Mouse (Mus musculus) neural tube, embryonic 12.5 days (tissue): ENCODE measurements around the gene Slc8a1. TPM values are rescaled to one million over a fixed set of nuclear protein-coding genes. Genes with fewer than 3 reads are reported as not detected.

Experiments
- ATAC-seq: fragments of 200-750 bp; cut with Nextera tagmentation; 2 replicates; pipeline ENCODE4 v1.8.0; 2017; ENCODE audit warnings: low read depth, mild to moderate bottlenecking, moderate TSS enrichment, moderate library complexity; ENCODE audit not compliant: low FRiP score
- H3K27ac ChIP-seq: fragments of 300-500 bp; sonication (generic); 2 replicates; pipeline ENCODE4 v1.5.1; 2016
- H3K27me3 ChIP-seq: fragments of 300-500 bp; sonication (generic); replicated peaks from 2 replicates; pipeline ENCODE4 v1.6.1; 2016; ENCODE audit warnings: mild to moderate bottlenecking
- H3K36me3 ChIP-seq: fragments of 300-500 bp; sonication (generic); 2 replicates; pipeline ENCODE4 v1.6.1; 2016; ENCODE audit warnings: mild to moderate bottlenecking
- H3K4me1 ChIP-seq: fragments of 300-500 bp; sonication (generic); 2 replicates; pipeline ENCODE4 v1.6.1; 2016
- H3K4me2 ChIP-seq: fragments of 300-500 bp; sonication (generic); replicated peaks from 2 replicates; pipeline ENCODE4 v1.6.1; 2016; ENCODE audit warnings: mild to moderate bottlenecking
- H3K4me3 ChIP-seq: fragments of 300-500 bp; sonication (generic); 2 replicates; pipeline ENCODE4 v1.5.1; 2016
- H3K9ac ChIP-seq: fragments of 300-500 bp; sonication (generic); 2 replicates; pipeline ENCODE4 v1.6.1; 2016; ENCODE audit warnings: mild to moderate bottlenecking
- H3K9me3 ChIP-seq: fragments of 300-500 bp; sonication (generic); 2 replicates; pipeline ENCODE4 v1.6.1; 2016; ENCODE audit warnings: mild to moderate bottlenecking
- WGBS: fragments of 180-500 bp; shearing (Covaris S2); methylation state at CpG from one replicate; pipeline ENCODE4 v1.1.7; 2016; 5-methylcytosine and 5-hydroxymethylcytosine counted together
- polyA plus RNA-seq: library from polyadenylated mRNA; unstranded; fragments of >200 nt; fragmentation: Nextera tagmentation; extraction: Ambion mirVana; gene quantifications from 2 replicates; pipeline ENCODE4 v1.2.1, GENCODE M21; 2016

Gene Slc8a1
- polyA plus RNA-seq, 1 experiment from 2014 or later: 8.6 TPM

- Histone ChIP-seq H3K4me1 (peaks cover 9% of the 10 kb centered on the region), H3K4me3 (no peak overlapping the region), H3K36me3 (no peaks in the 10 kb centered on the region), H3K9ac (no peak overlapping the region), H3K4me2 (no peak overlapping the region), H3K9me3 (no peaks in the 10 kb centered on the region), H3K27ac (no peak overlapping the region), H3K27me3 (no peaks in the 10 kb centered on the region)
- 79% methylated on average over 7 of the region's 7 CpGs for WGBS
- ATAC-seq: no peak
Observed at GRCm38 (mm10) chr17:81427245-81427644, 310.9 kb downstream of the Slc8a1 start.

DNA sequence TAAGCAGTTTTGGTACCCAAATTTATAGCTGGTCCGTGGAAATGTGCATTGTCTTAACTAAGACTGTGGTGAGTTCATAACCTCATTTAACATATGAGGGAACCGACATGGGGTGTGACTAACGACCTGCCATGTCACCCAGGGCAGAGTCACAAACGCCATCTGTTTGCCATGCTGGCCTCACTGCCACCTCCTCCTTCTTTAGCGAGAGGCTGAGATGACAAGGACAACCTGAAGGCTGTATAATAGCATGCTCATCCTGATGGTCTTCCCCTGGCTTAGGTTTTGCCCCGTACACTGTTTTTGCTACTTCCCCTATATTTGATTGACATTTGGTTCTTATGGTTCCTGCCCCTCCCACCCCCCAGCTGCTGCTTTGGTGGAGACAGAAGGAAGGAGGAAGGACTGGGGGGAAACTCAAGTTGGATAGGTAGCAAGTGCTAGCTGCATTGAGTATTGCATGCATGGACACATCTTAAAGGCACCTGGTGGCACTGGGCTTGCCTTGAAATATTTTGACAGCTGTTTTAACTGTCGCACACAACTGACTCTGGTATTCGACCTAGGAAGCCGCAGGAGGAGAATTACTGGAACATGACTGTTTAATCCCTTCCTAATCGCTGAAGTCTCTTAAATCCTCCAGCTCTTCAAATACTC, 313.8 kb downstream of the Slc8a1 start:
- Histone ChIP-seq H3K27ac (no peak overlapping the region), H3K9me3 (no peaks in the 10 kb centered on the region), H3K27me3 (no peaks in the 10 kb centered on the region), H3K36me3 (no peaks in the 10 kb centered on the region), H3K4me2 (no peak overlapping the region), H3K9ac (no peak overlapping the region), H3K4me3 (no peak overlapping the region), H3K4me1 (peaks cover 13% of the 10 kb centered on the region)
- WGBS: 45% methylated on average over 10 of the region's 10 CpGs
- no peak for ATAC-seq

DNA sequence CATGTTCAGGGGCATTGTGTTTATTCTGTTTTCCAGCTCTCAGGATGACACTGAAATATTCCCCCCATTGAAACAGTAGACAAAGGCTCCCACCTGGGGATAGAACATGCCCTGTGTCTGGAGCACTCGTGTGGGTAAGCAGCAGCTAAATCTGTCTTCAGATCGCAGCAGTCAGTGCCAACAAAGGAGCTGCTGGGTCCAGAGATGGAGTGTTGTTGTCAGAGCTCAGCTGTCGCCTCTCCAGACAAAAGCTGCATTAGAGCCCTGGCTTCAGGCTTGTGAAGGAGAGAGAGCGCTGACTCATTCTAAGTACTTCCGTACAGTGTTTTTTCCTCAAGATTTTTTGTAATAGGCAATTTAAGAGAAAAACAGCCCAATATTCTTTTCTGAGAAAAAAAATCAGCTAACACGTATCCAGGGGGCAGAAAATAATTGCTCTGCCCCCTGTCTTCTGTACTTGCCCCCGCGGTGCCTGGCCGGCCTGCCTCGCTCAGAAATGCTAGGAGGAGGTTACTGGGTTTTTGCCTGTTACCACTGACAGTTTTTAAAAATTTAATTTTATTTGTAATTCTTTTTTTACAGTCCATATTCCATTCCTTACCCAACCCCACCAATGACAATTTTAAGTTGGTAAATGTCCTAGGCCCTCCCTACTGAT, 318.2 kb downstream of the Slc8a1 start:
- 52% methylated on average over 10 of the region's 10 CpGs for WGBS
- Histone ChIP-seq H3K4me2 (no peak overlapping the region), H3K27ac (no peak overlapping the region), H3K36me3 (no peaks in the 10 kb centered on the region), H3K4me1 (peaks cover 13% of the 10 kb centered on the region), H3K4me3 (no peak overlapping the region), H3K9ac (no peak overlapping the region), H3K27me3 (no peaks in the 10 kb centered on the region), H3K9me3 (no peaks in the 10 kb centered on the region)
- peak; percentile 90 for ATAC-seq

- Histone ChIP-seq H3K4me1 (no peaks in the 10 kb centered on the region), H3K27me3 (no peaks in the 10 kb centered on the region), H3K4me3 (no peak overlapping the region), H3K27ac (no peak overlapping the region), H3K9ac (no peak overlapping the region), H3K4me2 (no peak overlapping the region), H3K9me3 (no peaks in the 10 kb centered on the region), H3K36me3 (no peaks in the 10 kb centered on the region)
- ATAC-seq: no peak
- WGBS: 89% methylated on average over 6 of the region's 6 CpGs
Observed at GRCm38 (mm10) chr17:81416361-81417114, 321.6 kb downstream of the Slc8a1 start.

- 92% methylated on average over 4 of the region's 4 CpGs for WGBS
- Histone ChIP-seq H3K9ac (no peak overlapping the region), H3K4me3 (no peak overlapping the region), H3K27ac (no peak overlapping the region), H3K4me1 (no peaks in the 10 kb centered on the region), H3K4me2 (no peak overlapping the region), H3K36me3 (peaks cover 5% of the 10 kb centered on the region), H3K9me3 (no peaks in the 10 kb centered on the region), H3K27me3 (no peaks in the 10 kb centered on the region)
- no peak for ATAC-seq
Observed at GRCm38 (mm10) chr17:81412736-81413135, 325.4 kb downstream of the Slc8a1 start.

DNA sequence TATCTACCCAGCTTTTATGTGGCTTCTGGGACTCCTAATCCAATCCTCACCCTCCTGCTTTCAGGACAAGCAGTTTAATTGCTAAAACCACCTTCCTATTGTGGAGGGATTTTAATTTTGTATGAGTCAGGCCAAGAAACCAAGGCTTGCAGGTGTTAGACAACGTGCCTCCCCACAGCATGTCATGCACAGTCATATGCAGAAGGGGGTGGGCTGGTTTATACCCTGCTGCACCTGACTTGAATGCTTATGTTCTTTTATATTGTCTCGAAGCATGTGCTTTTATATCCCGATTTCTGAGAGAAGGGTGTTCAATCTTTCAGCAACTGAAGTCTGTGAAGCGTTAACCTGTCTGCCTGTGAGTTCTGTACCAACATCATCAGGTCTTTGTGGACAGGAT, 334.0 kb downstream of the Slc8a1 start:
- ATAC-seq: no peak
- peaks cover 5% of the 10 kb centered on the region for H3K36me3 ChIP-seq
- no peaks in the 10 kb centered on the region for H3K9me3 ChIP-seq
- WGBS: 51% methylated on average over 4 of the region's 4 CpGs
- 0 out of 2 replicates have a peak, but pooled peaks cover 3% of the 10 kb centered on the region for H3K4me1 ChIP-seq
- H3K9ac ChIP-seq: no peak overlapping the region
- H3K27ac ChIP-seq: no peak overlapping the region
- no peaks in the 10 kb centered on the region for H3K27me3 ChIP-seq
- H3K4me3 ChIP-seq: no peak overlapping the region
- H3K4me2 ChIP-seq: no peak overlapping the region

DNA sequence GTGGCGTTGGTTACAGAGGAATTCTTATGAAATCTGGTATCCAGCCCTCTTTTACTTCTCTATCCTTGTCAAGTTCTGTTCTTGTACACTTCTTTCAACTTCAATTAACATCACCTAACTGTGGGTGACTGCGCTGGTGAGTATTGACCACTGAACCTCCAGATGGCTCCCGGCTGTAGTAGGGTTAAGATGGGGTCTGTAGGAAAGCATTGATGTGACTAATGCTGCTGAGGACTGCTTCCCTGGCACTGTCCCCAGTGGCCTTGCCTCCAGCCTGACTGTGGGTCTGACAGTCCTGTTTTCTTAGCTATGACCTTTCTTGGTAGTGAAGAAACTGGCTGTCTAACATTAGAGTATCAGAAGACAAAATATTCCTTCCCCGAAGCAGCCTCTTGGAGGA, 335.1 kb downstream of the Slc8a1 start:
- 94% methylated on average over 4 of the region's 4 CpGs for WGBS
- 0 out of 2 replicates have a peak, but pooled peaks cover 3% of the 10 kb centered on the region for H3K4me1 ChIP-seq
- no peak overlapping the region for H3K27ac ChIP-seq
- no peak for ATAC-seq
- H3K27me3 ChIP-seq: no peaks in the 10 kb centered on the region
- no peaks in the 10 kb centered on the region for H3K9me3 ChIP-seq
- H3K4me3 ChIP-seq: no peak overlapping the region
- H3K9ac ChIP-seq: no peak overlapping the region
- no peak overlapping the region for H3K4me2 ChIP-seq
- H3K36me3 ChIP-seq: peaks cover 4% of the 10 kb centered on the region

GRCm38 (mm10) chr17:81402636-81403035, 335.5 kb downstream of the Slc8a1 start:
- 0 out of 2 replicates have a peak, but pooled peaks cover 3% of the 10 kb centered on the region for H3K4me1 ChIP-seq
- no peak overlapping the region for H3K4me2 ChIP-seq
- H3K27me3 ChIP-seq: no peaks in the 10 kb centered on the region
- H3K4me3 ChIP-seq: no peak overlapping the region
- no peaks in the 10 kb centered on the region for H3K36me3 ChIP-seq
- no peak overlapping the region for H3K9ac ChIP-seq
- 67% methylated on average over 2 of the region's 2 CpGs for WGBS
- no peak for ATAC-seq
- H3K27ac ChIP-seq: no peak overlapping the region
- no peaks in the 10 kb centered on the region for H3K9me3 ChIP-seq

GRCm38 (mm10) chr17:81400377-81400776, 337.8 kb downstream of the Slc8a1 start:
- WGBS: 55% methylated on average over 5 of the region's 5 CpGs
- H3K4me1 ChIP-seq: 0 out of 2 replicates have a peak, but pooled peaks cover 3% of the 10 kb centered on the region
- no peak overlapping the region for H3K9ac ChIP-seq
- no peaks in the 10 kb centered on the region for H3K27me3 ChIP-seq
- H3K27ac ChIP-seq: no peak overlapping the region
- H3K4me3 ChIP-seq: no peak overlapping the region
- H3K36me3 ChIP-seq: no peaks in the 10 kb centered on the region
- no peak for ATAC-seq
- H3K4me2 ChIP-seq: no peak overlapping the region
- no peaks in the 10 kb centered on the region for H3K9me3 ChIP-seq

DNA sequence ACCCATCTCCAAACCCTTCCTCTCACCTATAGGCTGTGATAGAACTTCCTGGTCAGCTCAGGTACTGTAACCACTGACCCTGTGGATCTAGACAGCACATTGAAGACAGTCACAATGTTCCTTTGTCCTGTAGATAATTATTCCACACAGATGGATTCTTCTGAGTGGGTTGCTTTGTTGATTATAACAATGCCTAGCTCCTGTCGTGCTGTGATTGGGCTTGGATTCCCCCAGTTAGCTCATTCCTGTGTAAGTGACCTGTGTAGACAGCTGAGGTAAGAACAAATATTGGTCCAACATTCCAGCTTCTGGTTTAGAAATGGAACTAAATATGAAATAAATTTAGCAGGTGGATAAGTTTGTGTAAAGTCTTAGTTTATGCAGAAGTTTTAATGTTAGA, 340.7 kb downstream of the Slc8a1 start:
- WGBS: 55% methylated on average over 1 of the region's 1 CpGs
- H3K27ac ChIP-seq: no peak overlapping the region
- H3K4me1 ChIP-seq: peaks cover 6% of the 10 kb centered on the region; the same call in 1 of the 2 replicates
- no peak overlapping the region for H3K4me3 ChIP-seq
- H3K36me3 ChIP-seq: no peaks in the 10 kb centered on the region
- H3K4me2 ChIP-seq: no peak overlapping the region
- no peaks in the 10 kb centered on the region for H3K9me3 ChIP-seq
- no peaks in the 10 kb centered on the region for H3K27me3 ChIP-seq
- ATAC-seq: no peak
- no peak overlapping the region for H3K9ac ChIP-seq

- Histone ChIP-seq H3K4me3 (no peak overlapping the region), H3K36me3 (no peaks in the 10 kb centered on the region), H3K4me2 (no peak overlapping the region), H3K4me1 (peaks cover 3% of the 10 kb centered on the region; the same call in 1 of the 2 replicates), H3K27ac (no peak overlapping the region), H3K9me3 (no peaks in the 10 kb centered on the region), H3K9ac (no peak overlapping the region), H3K27me3 (no peaks in the 10 kb centered on the region)
- 21% methylated on average over 2 of the region's 2 CpGs for WGBS
- no peak for ATAC-seq
Observed at GRCm38 (mm10) chr17:81394124-81394523, 344.1 kb downstream of the Slc8a1 start.

GRCm38 (mm10) chr17:81393040-81393439, 345.1 kb downstream of the Slc8a1 start:
- WGBS: 75% methylated on average over 4 of the region's 4 CpGs

More at GRCm38 (mm10) chr17:81393040-81393439, 345.1 kb downstream of the Slc8a1 start:
- Histone ChIP-seq H3K4me3 (no peak overlapping the region), H3K27me3 (no peaks in the 10 kb centered on the region), H3K4me1 (peaks cover 3% of the 10 kb centered on the region; the same call in 1 of the 2 replicates), H3K9ac (no peak overlapping the region), H3K9me3 (no peaks in the 10 kb centered on the region), H3K36me3 (no peaks in the 10 kb centered on the region), H3K27ac (no peak overlapping the region), H3K4me2 (no peak overlapping the region)
- no peak for ATAC-seq
